Mouse (Mus musculus): ENCODE data around the gene Bicra. TPM values are rescaled to one million over a fixed set of nuclear protein-coding genes. Genes with fewer than 3 reads are reported as not detected.
A peak's percentile ranks its signal among the peaks of the same experiment; 100 is the strongest.

Bicra gene
- polyA plus RNA-seq, 1 experiment from 2014 or later: 1.8 TPM

DNA sequence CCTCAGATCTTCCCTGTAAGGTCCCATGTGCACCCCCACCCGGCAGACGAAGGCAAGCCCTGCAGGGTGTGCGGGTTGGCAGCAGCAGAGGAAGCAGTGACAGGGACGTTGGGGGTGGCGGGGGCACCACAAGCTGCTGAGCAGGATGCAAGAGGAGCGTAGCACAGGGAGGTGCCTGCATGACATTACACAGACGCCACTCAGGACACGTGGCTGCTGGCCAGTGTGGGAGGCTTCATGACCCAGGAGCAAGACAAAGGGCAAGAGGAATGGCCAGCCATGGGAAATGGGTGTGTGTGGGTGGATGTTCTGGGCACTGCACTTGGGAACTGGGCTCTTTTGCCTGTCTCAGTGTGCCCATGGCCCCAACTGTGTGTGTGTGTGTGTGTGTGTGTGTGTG is 67.5 kb downstream of the Bicra start:
- Histone ChIP-seq H3K36me3 (ENCODE audit: control insufficient read depth, insufficient read depth, low read length) (peaks cover 4% of the 10 kb centered on the region), H3K27me3 (ENCODE audit: control insufficient read depth, insufficient read depth, low read length) (no peaks in the 10 kb centered on the region), H3K9me3 (ENCODE audit: control insufficient read depth, low read length) (no peaks in the 10 kb centered on the region), H3K4me1 (replicated peaks; ENCODE audit: control insufficient read depth, insufficient read depth) (no peaks in the 10 kb centered on the region), H3K4me3 (ENCODE audit: low read depth, low read length) (no peak overlapping the region), H3K4me2 (replicated peaks; ENCODE audit: low read depth) (no peak overlapping the region), H3K27ac (replicated peaks) (no peak overlapping the region), H3K9ac (ENCODE audit: low read length) (no peak overlapping the region)
- ATAC-seq (ENCODE audit: low FRiP score, low TSS enrichment) (0 out of 2 replicates have a peak, but pooled peaks have one; percentile 26), DNase-seq (ENCODE audit: low spot score) (no peak)
- 68% methylated on average over 8 of the region's 8 CpGs for WGBS
- no peak for TF ChIP-seq EP300 (optimal IDR thresholded peaks at IDR 0.05)
- TF ChIP-seq CTCF (IDR thresholded peaks at IDR 0.05; ENCODE audit: low read depth): no peak

DNA sequence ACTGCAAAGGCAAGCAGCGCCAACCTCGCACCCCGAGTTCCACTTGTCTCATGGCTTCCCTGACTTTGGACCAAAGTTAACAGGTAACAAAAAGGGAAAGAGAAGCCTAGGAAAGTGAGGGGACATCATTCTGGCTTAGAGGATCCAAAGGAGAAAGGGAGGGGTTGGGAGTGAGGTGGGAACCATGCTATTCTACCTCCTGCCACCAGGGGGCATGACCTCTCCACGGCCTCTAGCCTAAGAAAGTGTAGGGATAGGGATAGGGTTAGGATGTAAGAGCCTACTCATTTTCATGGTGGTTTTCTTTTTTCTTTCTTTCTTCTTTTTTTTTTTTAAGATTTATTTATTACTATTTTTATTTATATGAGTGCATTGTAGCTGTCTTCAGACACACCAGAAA is 71.8 kb downstream of the Bicra start:
- DNase-seq (ENCODE audit: low spot score): no peak
- TF ChIP-seq EP300 (optimal IDR thresholded peaks at IDR 0.05): no peak
- peak; percentile 89 for TF ChIP-seq CTCF (IDR thresholded peaks at IDR 0.05; ENCODE audit: low read depth)
- no peak overlapping the region for H3K4me2 ChIP-seq (replicated peaks; ENCODE audit: low read depth)
- H3K27me3 ChIP-seq (ENCODE audit: control insufficient read depth, insufficient read depth, low read length): no peaks in the 10 kb centered on the region
- H3K27ac ChIP-seq (replicated peaks): no peak overlapping the region
- ATAC-seq (ENCODE audit: low FRiP score, low TSS enrichment): no peak; the same call in 1 of the 2 replicates
- no peaks in the 10 kb centered on the region for H3K9me3 ChIP-seq (ENCODE audit: control insufficient read depth, low read length)
- no peak overlapping the region for H3K9ac ChIP-seq (ENCODE audit: low read length)
- peaks cover 21% of the 10 kb centered on the region for H3K36me3 ChIP-seq (ENCODE audit: control insufficient read depth, insufficient read depth, low read length)
- no peaks in the 10 kb centered on the region for H3K4me1 ChIP-seq (replicated peaks; ENCODE audit: control insufficient read depth, insufficient read depth)
- WGBS: 73% methylated on average over 4 of the region's 4 CpGs
- no peak overlapping the region for H3K4me3 ChIP-seq (ENCODE audit: low read depth, low read length)

GRCm38 (mm10) chr7:15975451-15975850 is 72.3 kb downstream of the Bicra start:
- H3K9ac ChIP-seq (ENCODE audit: low read length): no peak overlapping the region
- H3K27ac ChIP-seq (replicated peaks): no peak overlapping the region
- H3K9me3 ChIP-seq (ENCODE audit: control insufficient read depth, low read length): no peaks in the 10 kb centered on the region
- H3K27me3 ChIP-seq (ENCODE audit: control insufficient read depth, insufficient read depth, low read length): no peaks in the 10 kb centered on the region
- TF ChIP-seq CTCF (IDR thresholded peaks at IDR 0.05; ENCODE audit: low read depth) (no peak), EP300 (optimal IDR thresholded peaks at IDR 0.05) (no peak)
- no peak overlapping the region for H3K4me2 ChIP-seq (replicated peaks; ENCODE audit: low read depth)
- 85% methylated on average over 10 of the region's 10 CpGs for WGBS
- no peak for DNase-seq (ENCODE audit: low spot score)
- H3K36me3 ChIP-seq (ENCODE audit: control insufficient read depth, insufficient read depth, low read length): peaks cover 21% of the 10 kb centered on the region
- H3K4me3 ChIP-seq (ENCODE audit: low read depth, low read length): no peak overlapping the region
- H3K4me1 ChIP-seq (replicated peaks; ENCODE audit: control insufficient read depth, insufficient read depth): no peaks in the 10 kb centered on the region
- no peak for ATAC-seq (ENCODE audit: low FRiP score, low TSS enrichment)

GRCm38 (mm10) chr7:15974712-15975111 is 73.0 kb downstream of the Bicra start:
- Histone ChIP-seq H3K4me1 (replicated peaks; ENCODE audit: control insufficient read depth, insufficient read depth) (no peaks in the 10 kb centered on the region), H3K27ac (replicated peaks) (no peak overlapping the region), H3K4me2 (replicated peaks; ENCODE audit: low read depth) (no peak overlapping the region), H3K4me3 (ENCODE audit: low read depth, low read length) (no peak overlapping the region), H3K9ac (ENCODE audit: low read length) (no peak overlapping the region), H3K9me3 (ENCODE audit: control insufficient read depth, low read length) (no peaks in the 10 kb centered on the region), H3K27me3 (ENCODE audit: control insufficient read depth, insufficient read depth, low read length) (no peaks in the 10 kb centered on the region), H3K36me3 (ENCODE audit: control insufficient read depth, insufficient read depth, low read length) (peaks cover 21% of the 10 kb centered on the region)
- ATAC-seq (ENCODE audit: low FRiP score, low TSS enrichment): no peak
- peak; percentile 85 for TF ChIP-seq CTCF (IDR thresholded peaks at IDR 0.05; ENCODE audit: low read depth)
- TF ChIP-seq EP300 (optimal IDR thresholded peaks at IDR 0.05): no peak
- 35% methylated on average over 5 of the region's 5 CpGs for WGBS
- DNase-seq (ENCODE audit: low spot score): peak; percentile 63

- no peak; the same call in 1 of the 2 replicates for ATAC-seq (ENCODE audit: low FRiP score, low TSS enrichment)
- Histone ChIP-seq H3K27ac (replicated peaks) (no peak overlapping the region), H3K9ac (ENCODE audit: low read length) (no peak overlapping the region), H3K4me2 (replicated peaks; ENCODE audit: low read depth) (no peak overlapping the region), H3K4me1 (replicated peaks; ENCODE audit: control insufficient read depth, insufficient read depth) (no peaks in the 10 kb centered on the region), H3K9me3 (ENCODE audit: control insufficient read depth, low read length) (no peaks in the 10 kb centered on the region), H3K36me3 (ENCODE audit: control insufficient read depth, insufficient read depth, low read length) (peaks cover 17% of the 10 kb centered on the region), H3K27me3 (ENCODE audit: control insufficient read depth, insufficient read depth, low read length) (no peaks in the 10 kb centered on the region), H3K4me3 (ENCODE audit: low read depth, low read length) (no peak overlapping the region)
- TF ChIP-seq EP300 (optimal IDR thresholded peaks at IDR 0.05) (no peak), CTCF (IDR thresholded peaks at IDR 0.05; ENCODE audit: low read depth) (no peak)
- DNase-seq (ENCODE audit: low spot score): no peak
- WGBS: 72% methylated on average over 25 of the region's 25 CpGs
These were observed 75.5 kb downstream of the Bicra start for GRCm38 (mm10) chr7:15972247-15972646.

GRCm38 (mm10) chr7:15969674-15970073 is 78.0 kb downstream of the Bicra start:
- Histone ChIP-seq H3K4me1 (replicated peaks; ENCODE audit: control insufficient read depth, insufficient read depth) (no peaks in the 10 kb centered on the region), H3K27ac (replicated peaks) (no peak overlapping the region), H3K27me3 (ENCODE audit: control insufficient read depth, insufficient read depth, low read length) (no peaks in the 10 kb centered on the region), H3K4me3 (ENCODE audit: low read depth, low read length) (no peak overlapping the region), H3K9me3 (ENCODE audit: control insufficient read depth, low read length) (no peaks in the 10 kb centered on the region), H3K9ac (ENCODE audit: low read length) (no peak overlapping the region), H3K36me3 (ENCODE audit: control insufficient read depth, insufficient read depth, low read length) (peaks cover 17% of the 10 kb centered on the region), H3K4me2 (replicated peaks; ENCODE audit: low read depth) (no peak overlapping the region)
- TF ChIP-seq CTCF (IDR thresholded peaks at IDR 0.05; ENCODE audit: low read depth) (peak; percentile 58), EP300 (optimal IDR thresholded peaks at IDR 0.05) (no peak)
- no peak for DNase-seq (ENCODE audit: low spot score)
- WGBS: 91% methylated on average over 3 of the region's 3 CpGs
- ATAC-seq (ENCODE audit: low FRiP score, low TSS enrichment): no peak
